Mouse (Mus musculus): Measurements from ENCODE around the gene Klk4.
A peak's percentile ranks its signal among the peaks of the same experiment; 100 is the strongest.

Klk4 gene

GRCm38 (mm10) chr7:43880912-43881311 lies at the start of gene Klk4:
Gene Klk4, plus strand, starts transcription at chr7:43881160.
- DNase-seq, result no peak

- no peak for DNase-seq
Measured at GRCm38 (mm10) chr7:43841701-43842100, 39.3 kb upstream of the Klk4 start, which contains the start of gene Klk5. Gene Klk5, plus strand, starts transcription at chr7:43841971.

GRCm38 (mm10) chr7:43843801-43844200 lies 37.2 kb upstream of the Klk4 start:
- DNase-seq, result no peak

GRCm38 (mm10) chr7:43851616-43852015 lies 29.3 kb upstream of the Klk4 start:
- DNase-seq, result no peak

GRCm38 (mm10) chr7:43854642-43855380 lies 26.1 kb upstream of the Klk4 start:
- no peak for DNase-seq

GRCm38 (mm10) chr7:43855709-43856108 lies 25.3 kb upstream of the Klk4 start:
- no peak for DNase-seq

GRCm38 (mm10) chr7:43856307-43856706 lies 24.7 kb upstream of the Klk4 start:
- DNase-seq, result no peak

- no peak for DNase-seq
Measured at GRCm38 (mm10) chr7:43857501-43857900, 23.5 kb upstream of the Klk4 start.

- no peak for DNase-seq
Measured at GRCm38 (mm10) chr7:43860411-43860810, 20.5 kb upstream of the Klk4 start.

GRCm38 (mm10) chr7:43873237-43873636 lies 7.7 kb upstream of the Klk4 start:
- peak; percentile 32 for DNase-seq

GRCm38 (mm10) chr7:43873674-43874073 lies 7.3 kb upstream of the Klk4 start:
- no peak for DNase-seq

- no peak for DNase-seq
Measured at GRCm38 (mm10) chr7:43874868-43875375, 6.0 kb upstream of the Klk4 start.

- DNase-seq, result no peak
Measured at GRCm38 (mm10) chr7:43876444-43876843, 4.5 kb upstream of the Klk4 start.

GRCm38 (mm10) chr7:43878281-43878680 lies 2.7 kb upstream of the Klk4 start:
- no peak for DNase-seq

GRCm38 (mm10) chr7:43882346-43882745 lies 1.4 kb downstream of the Klk4 start:
- no peak for DNase-seq

GRCm38 (mm10) chr7:43882811-43883210 lies 1.9 kb downstream of the Klk4 start:
- DNase-seq, result no peak

- DNase-seq, result peak; percentile 47
Measured at GRCm38 (mm10) chr7:43883547-43883946, 2.6 kb downstream of the Klk4 start.

- DNase-seq, result no peak
Measured at GRCm38 (mm10) chr7:43891365-43891764, 10.4 kb downstream of the Klk4 start.

- no peak for DNase-seq
Measured at GRCm38 (mm10) chr7:43891788-43892187, 10.8 kb downstream of the Klk4 start.

- DNase-seq, result peak; percentile 64
Measured at GRCm38 (mm10) chr7:43894836-43895235, 13.9 kb downstream of the Klk4 start.

- no peak for DNase-seq
Measured at GRCm38 (mm10) chr7:43914821-43915220, 33.9 kb downstream of the Klk4 start.

GRCm38 (mm10) chr7:43918426-43918825 lies 37.5 kb downstream of the Klk4 start:
- DNase-seq, result no peak

- DNase-seq, result no peak
Measured at GRCm38 (mm10) chr7:43918871-43919270, 37.9 kb downstream of the Klk4 start.

GRCm38 (mm10) chr7:43919559-43920451 lies 38.8 kb downstream of the Klk4 start:
- DNase-seq, result peak; percentile 55

All from thymus, postnatal 14 days (tissue).